ENCODE assay signal across 21 mouse cellular contexts in genomic region chr11:3624391-3625027, GRCm38 (mm10).
"Had no signal": no experiment of that assay in that cellular context is flagged by ENCODE, and none has a peak within 500 bp of the region (broad histone marks: within the 10 kb centered on the region; RNA-seq: fewer than 3 reads in every experiment).

No protein-coding gene starts in this region.

- DNase-seq: left cerebral cortex, postnatal 4 days; liver, postnatal 0 days; lung, embryonic 14.5 days; retina, postnatal 1 day; right cerebral cortex, postnatal 25 days; spleen, adult 18-20 months; thymus, adult 2 months; thymus, postnatal 14 days; thymus, postnatal 4 days had no signal

- H3K4me2 ChIP-seq: intestine, embryonic 15.5 days; limb, embryonic 12.5 days; limb, embryonic 15.5 days; liver, embryonic 11.5 days; lung, embryonic 14.5 days; midbrain, embryonic 12.5 days; midbrain, embryonic 15.5 days; neural tube, embryonic 12.5 days; neural tube, embryonic 15.5 days; stomach, embryonic 15.5 days had no signal

- H3K27ac ChIP-seq: intestine, embryonic 15.5 days; limb, embryonic 12.5 days; limb, embryonic 15.5 days; liver, embryonic 14.5 days; macrophage; midbrain, embryonic 12.5 days; midbrain, embryonic 15.5 days; neural tube, embryonic 12.5 days; neural tube, embryonic 15.5 days; stomach, embryonic 15.5 days had no signal

- H3K4me1 ChIP-seq: intestine, embryonic 15.5 days; stomach, embryonic 15.5 days had no signal

- H3K9me3 ChIP-seq: intestine, embryonic 15.5 days; limb, embryonic 15.5 days; midbrain, embryonic 12.5 days; midbrain, embryonic 15.5 days; neural tube, embryonic 15.5 days; stomach, embryonic 15.5 days had no signal

- H3K4me3 ChIP-seq: intestine, embryonic 15.5 days; limb, embryonic 12.5 days; limb, embryonic 15.5 days; midbrain, embryonic 12.5 days; midbrain, embryonic 15.5 days; neural tube, embryonic 12.5 days; neural tube, embryonic 15.5 days; stomach, embryonic 15.5 days had no signal

- ATAC-seq: intestine, embryonic 15.5 days; liver, postnatal 0 days; lung, postnatal 0 days; midbrain, embryonic 15.5 days had no signal

- H3K9ac ChIP-seq: intestine, embryonic 15.5 days; limb, embryonic 12.5 days; limb, embryonic 15.5 days; liver, embryonic 14.5 days; liver, postnatal 0 days; lung, embryonic 14.5 days; midbrain, embryonic 12.5 days; midbrain, embryonic 15.5 days; neural tube, embryonic 12.5 days; neural tube, embryonic 15.5 days; stomach, embryonic 15.5 days had no signal

- H3K36me3 ChIP-seq: intestine, embryonic 15.5 days; limb, embryonic 12.5 days; limb, embryonic 15.5 days; midbrain, embryonic 12.5 days; midbrain, embryonic 15.5 days; neural tube, embryonic 12.5 days; neural tube, embryonic 15.5 days; stomach, embryonic 15.5 days had no signal

- H3K27me3 ChIP-seq: midbrain, embryonic 15.5 days; neural tube, embryonic 15.5 days had no signal
